Mouse (Mus musculus) E14TG2a.4 (cell line): Measurements from ENCODE around the gene Elavl4.

Experiments
- CTCF ChIP-seq: conservative IDR thresholded peaks from 2 replicates; pipeline ENCODE4 v1.5.1; 2014; ENCODE audit warnings: low read length
- NANOG ChIP-seq: IDR thresholded peaks from 2 replicates; pipeline ENCODE4 v1.6.1; 2014; ENCODE audit warnings: borderline replicate concordance, low read length, mixed read lengths

DNA sequence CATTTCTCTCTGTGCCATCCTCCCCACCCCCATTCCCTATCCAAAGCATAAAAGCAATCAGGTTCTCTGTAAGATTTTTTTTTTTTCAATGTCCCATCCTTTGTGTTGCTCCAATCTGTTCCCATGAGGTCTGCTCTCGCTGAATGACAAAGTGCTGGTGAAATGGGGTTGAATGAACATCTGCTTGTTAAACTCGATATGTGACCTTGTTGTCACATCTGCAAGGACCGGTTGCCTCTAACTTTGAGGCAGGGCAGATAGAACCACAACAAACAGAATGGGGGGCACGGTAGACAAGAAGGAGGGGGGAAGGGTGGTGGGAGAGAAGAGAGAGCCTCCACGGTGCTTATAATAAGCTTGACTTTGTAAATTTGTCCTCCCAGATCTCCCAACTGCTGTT is 138.0 kb downstream of the Elavl4 start:
- TF ChIP-seq CTCF = no peak
- no peak for TF ChIP-seq NANOG
